In genomic region chr1:161008038-161008437, GRCm38 (mm10) we compare ENCODE assay signal across 24 mouse cellular contexts.
"Had no signal": no experiment of that assay in that cellular context is flagged by ENCODE, and none has a peak within 500 bp of the region (broad histone marks: within the 10 kb centered on the region; RNA-seq: fewer than 3 reads in every experiment).

No protein-coding gene starts in this region.

- H3K27me3 ChIP-seq: heart, embryonic 12.5 days; hindbrain, embryonic 12.5 days; limb, embryonic 12.5 days had no signal

- H3K4me3 ChIP-seq: gastrocnemius, adult 2 months; heart, adult 2 months; heart, embryonic 12.5 days; hindbrain, embryonic 10.5 days; hindbrain, embryonic 12.5 days; layer of hippocampus, adult 2 months; left cerebral cortex, adult 2 months; limb, embryonic 10.5 days; limb, embryonic 12.5 days had no signal

- H3K4me2 ChIP-seq: heart, embryonic 12.5 days; hindbrain, embryonic 12.5 days; hindbrain, embryonic 14.5 days; limb, embryonic 12.5 days; liver, embryonic 11.5 days had no signal

- DNase-seq: gastrocnemius, adult 2 months; gastrocnemius, postnatal 10 days; gastrocnemius, postnatal 25 days; heart, adult 2 months; heart, postnatal 10 days; heart, postnatal 36 days; kidney, adult 18-20 months; kidney, adult 8-10 months; kidney, postnatal 10 days; kidney, postnatal 25 days; kidney, postnatal 4 days had no signal

- H3K4me1 ChIP-seq: heart, embryonic 12.5 days; hindbrain, embryonic 10.5 days; hindbrain, embryonic 12.5 days; limb, embryonic 12.5 days had no signal

- ATAC-seq: hindbrain, embryonic 16.5 days; inflammation-experienced regulatory T-cells, adult 6 months; intestine, postnatal 0 days had no signal

- H3K9me3 ChIP-seq: heart, embryonic 12.5 days; hindbrain, embryonic 10.5 days; hindbrain, embryonic 12.5 days; limb, embryonic 10.5 days; limb, embryonic 12.5 days had no signal

- H3K27ac ChIP-seq: gastrocnemius, adult 2 months; heart, adult 2 months; hindbrain, embryonic 10.5 days; hindbrain, embryonic 12.5 days; hindbrain, embryonic 14.5 days; layer of hippocampus, adult 2 months; left cerebral cortex, adult 2 months; limb, embryonic 10.5 days; limb, embryonic 12.5 days; liver, embryonic 14.5 days had no signal

- H3K9ac ChIP-seq: heart, embryonic 12.5 days; hindbrain, embryonic 12.5 days; hindbrain, embryonic 14.5 days; limb, embryonic 12.5 days; liver, embryonic 14.5 days had no signal
